Mouse (Mus musculus) limb, embryonic 14.5 days (tissue): ENCODE data around the gene Klrb1b. TPM values are rescaled to one million over a fixed set of nuclear protein-coding genes. Genes with fewer than 3 reads are reported as not detected.

ENCODE experiments used
- ATAC-seq: fragments of 200-750 bp; cut with Nextera tagmentation; 2 replicates; pipeline ENCODE4 v1.8.0; 2017; ENCODE audit warnings: low read depth, moderate number of reproducible peaks, moderate TSS enrichment; ENCODE audit not compliant: low FRiP score
- DNase-seq: peaks from one replicate; pipeline ENCODE4 v3.0.0-alpha.2; 2015; ENCODE audit warnings: low spot score
- H3K27ac ChIP-seq: fragments of 300-500 bp; sonication (generic); replicated peaks from 2 replicates; pipeline ENCODE4 v1.5.1; 2014; ENCODE audit warnings: low read depth, mild to moderate bottlenecking, low read length, moderate library complexity, mixed read lengths
- H3K27me3 ChIP-seq: fragments of 300-500 bp; sonication (generic); 2 replicates; pipeline ENCODE4 v1.6.1; 2014; ENCODE audit warnings: low read length, mixed read lengths; ENCODE audit not compliant: control insufficient read depth, insufficient read depth
- H3K36me3 ChIP-seq: fragments of 300-500 bp; sonication (generic); 2 replicates; pipeline ENCODE4 v1.6.1; 2014; ENCODE audit warnings: mild to moderate bottlenecking, low read length, moderate library complexity, mixed read lengths; ENCODE audit not compliant: control insufficient read depth, insufficient read depth
- H3K4me1 ChIP-seq: fragments of 300-500 bp; sonication (generic); 2 replicates; pipeline ENCODE4 v1.6.1; 2014; ENCODE audit warnings: antibody characterized with exemption, low read length, mixed read lengths; ENCODE audit not compliant: control insufficient read depth, insufficient read depth
- H3K4me2 ChIP-seq: fragments of 300-500 bp; sonication (generic); replicated peaks from 2 replicates; pipeline ENCODE4 v1.6.1; 2014; ENCODE audit warnings: low read depth, mild to moderate bottlenecking, low read length, moderate library complexity; ENCODE audit not compliant: severe bottlenecking
- H3K4me3 ChIP-seq: fragments of 300-500 bp; sonication (generic); replicated peaks from 2 replicates; pipeline ENCODE4 v1.5.1; 2014; ENCODE audit warnings: low read length
- H3K9ac ChIP-seq: fragments of 300-500 bp; sonication (generic); 2 replicates; pipeline ENCODE4 v1.6.1; 2014; ENCODE audit warnings: mild to moderate bottlenecking, low read depth, low read length, moderate library complexity; ENCODE audit not compliant: severe bottlenecking
- H3K9me3 ChIP-seq: fragments of 300-500 bp; sonication (generic); 2 replicates; pipeline ENCODE4 v1.6.1; 2016; ENCODE audit warnings: low read length; ENCODE audit not compliant: control insufficient read depth
- POLR2A ChIP-seq: fragments of 200-500 bp; IDR thresholded peaks from 2 replicates; pipeline ENCODE4 v1.8.0; 2012; ENCODE audit warnings: inconsistent platforms, mild to moderate bottlenecking, moderate library complexity, borderline replicate concordance; ENCODE audit not compliant: insufficient read depth, insufficient read length; ENCODE audit errors: extremely low read depth
- WGBS: fragments of 180-500 bp; shearing (Covaris S2); extraction: QIAGEN DNeasy Blood & Tissue Kit; methylation state at CpG from one replicate; pipeline ENCODE4 v1.1.7; 2014; 5-methylcytosine and 5-hydroxymethylcytosine counted together
- polyA plus RNA-seq, 2 experiments: library from polyadenylated mRNA; depleted of rRNA in 1 of 2; stranded (reverse) in 1 of 2; unstranded in 1 of 2; fragments of >200 nt; fragmentation: Nextera tagmentation in 1 of 2; extraction: Ambion mirVana in 1 of 2; gene quantifications; 2 replicates each; pipeline versions ENCODE4 v1.2.1 to v1.2.3; 2012 to 2014

Klrb1b gene
- polyA plus RNA-seq, 2 experiments, result 0.23 to 0.40 TPM

GRCm38 (mm10) chr6:128854895-128855294 lies 28.8 kb upstream of the Klrb1b start:
- no peaks in the 10 kb centered on the region for H3K27me3 ChIP-seq
- H3K4me3 ChIP-seq, result no peak overlapping the region
- WGBS, result 97% methylated on average over 3 of the region's 3 CpGs
- no peak for DNase-seq
- no peak for ATAC-seq
- no peak overlapping the region for H3K4me2 ChIP-seq
- H3K9me3 ChIP-seq, result no peaks in the 10 kb centered on the region
- H3K27ac ChIP-seq, result no peak overlapping the region
- no peak for TF ChIP-seq POLR2A
- no peaks in the 10 kb centered on the region for H3K4me1 ChIP-seq
- no peaks in the 10 kb centered on the region for H3K36me3 ChIP-seq
- H3K9ac ChIP-seq, result no peak overlapping the region

- Histone ChIP-seq H3K4me1 (no peaks in the 10 kb centered on the region), H3K4me3 (no peak overlapping the region), H3K9me3 (no peaks in the 10 kb centered on the region), H3K4me2 (no peak overlapping the region; the same call in 1 of the 2 replicates), H3K9ac (0 out of 2 replicates have a peak overlapping the region, but pooled peaks have one; percentile 0), H3K27ac (no peak overlapping the region), H3K27me3 (no peaks in the 10 kb centered on the region), H3K36me3 (no peaks in the 10 kb centered on the region)
- 50% methylated on average over 12 of the region's 12 CpGs for WGBS
- ATAC-seq (peak; percentile 47; the same call in 1 of the 2 replicates), DNase-seq (peak; percentile 74)
- no peak for TF ChIP-seq POLR2A
Observed at GRCm38 (mm10) chr6:128854024-128854820, 28.1 kb upstream of the Klrb1b start.

- H3K9ac ChIP-seq, result no peak overlapping the region
- no peak for ATAC-seq
- no peak for TF ChIP-seq POLR2A
- WGBS, result 90% methylated on average over 3 of the region's 3 CpGs
- H3K9me3 ChIP-seq, result no peaks in the 10 kb centered on the region
- H3K4me2 ChIP-seq, result no peak overlapping the region
- no peak for DNase-seq
- H3K27ac ChIP-seq, result no peak overlapping the region
- no peak overlapping the region for H3K4me3 ChIP-seq
- no peaks in the 10 kb centered on the region for H3K27me3 ChIP-seq
- H3K4me1 ChIP-seq, result no peaks in the 10 kb centered on the region
- H3K36me3 ChIP-seq, result no peaks in the 10 kb centered on the region
Observed at GRCm38 (mm10) chr6:128852766-128853165, 26.6 kb upstream of the Klrb1b start.

DNA sequence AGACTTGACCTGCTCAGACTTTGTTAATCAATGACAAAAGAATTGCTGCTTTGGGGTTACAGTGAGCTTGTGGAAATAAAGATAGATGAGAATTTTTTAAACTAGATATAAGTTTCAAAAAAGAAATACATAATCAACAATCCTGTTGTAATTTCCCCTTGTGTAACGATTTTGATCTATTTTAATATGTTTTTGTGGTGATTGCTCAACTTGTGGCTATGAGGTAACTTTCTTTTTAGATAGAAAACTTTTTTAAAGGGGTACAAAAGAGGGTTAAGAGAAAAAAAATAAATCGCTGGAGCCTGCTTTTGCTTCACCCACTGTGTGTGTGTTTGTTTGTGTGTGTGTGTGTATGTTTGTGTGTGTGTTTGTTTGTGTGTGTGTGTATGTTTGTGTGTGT lies 25.0 kb upstream of the Klrb1b start:
- ATAC-seq (no peak), DNase-seq (no peak)
- Histone ChIP-seq H3K4me2 (no peak overlapping the region), H3K4me3 (no peak overlapping the region), H3K27me3 (no peaks in the 10 kb centered on the region), H3K9me3 (no peaks in the 10 kb centered on the region), H3K9ac (no peak overlapping the region), H3K27ac (no peak overlapping the region), H3K4me1 (no peaks in the 10 kb centered on the region), H3K36me3 (no peaks in the 10 kb centered on the region)
- no peak for TF ChIP-seq POLR2A
- 69% methylated on average over 2 of the region's 2 CpGs for WGBS

DNA sequence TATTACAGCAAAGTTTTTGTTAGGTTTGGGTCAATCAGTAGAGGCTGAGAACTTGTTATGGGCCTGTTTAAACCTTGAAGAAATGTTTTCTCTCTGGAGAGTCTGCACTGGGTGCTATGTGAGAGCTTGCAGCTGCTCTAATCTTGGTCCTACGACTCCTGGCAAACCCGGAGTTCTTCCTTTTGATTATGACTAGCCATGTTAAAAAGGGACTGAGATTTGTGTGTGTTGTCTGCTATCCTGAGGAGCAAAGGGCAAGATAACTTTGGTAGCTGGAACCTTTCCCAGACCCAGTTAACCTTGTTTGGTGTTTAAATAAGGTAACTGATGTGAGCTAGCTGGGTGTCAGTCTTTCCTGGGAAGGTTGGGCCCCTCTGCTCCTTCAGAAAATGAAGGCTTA lies 24.5 kb upstream of the Klrb1b start:
- no peak overlapping the region for H3K4me3 ChIP-seq

More for the DNA sequence above, 24.5 kb upstream of the Klrb1b start:
- no peaks in the 10 kb centered on the region for H3K36me3 ChIP-seq
- DNase-seq, result no peak
- no peaks in the 10 kb centered on the region for H3K27me3 ChIP-seq
- no peak overlapping the region for H3K9ac ChIP-seq
- no peak overlapping the region for H3K4me2 ChIP-seq
- no peak for TF ChIP-seq POLR2A
- H3K4me1 ChIP-seq, result no peaks in the 10 kb centered on the region
- H3K9me3 ChIP-seq, result no peaks in the 10 kb centered on the region
- no peak overlapping the region for H3K27ac ChIP-seq
- ATAC-seq, result no peak
- 56% methylated on average over 2 of the region's 2 CpGs for WGBS
